9 mouse cellular contexts compared by ENCODE assay signal in genomic region chr13:28417431-28417928, GRCm38 (mm10).
DNase-seq lines count a peak whose midpoint lies in the region; ATAC-seq and TF ChIP-seq lines count a peak whose summit lies in the region.
"Had no signal": no experiment of that assay in that cellular context is flagged by ENCODE, and none has a peak within 500 bp of the region (broad histone marks: within the 10 kb centered on the region; RNA-seq: fewer than 3 reads in every experiment).

No protein-coding gene starts in this region.

- H3K4me2 ChIP-seq in kidney, embryonic 16.5 days (replicated peaks; ENCODE audit: low read depth, low read length), result peak overlapping the region; percentile 53
- peak overlapping the region; percentile 41 for H3K4me2 ChIP-seq in limb, embryonic 15.5 days
- H3K4me2 ChIP-seq in midbrain, postnatal 0 days (ENCODE audit: low read depth, low read length, poor library complexity, severe bottlenecking), result peak overlapping the region; percentile 68

- H3K27ac ChIP-seq in kidney, embryonic 16.5 days (ENCODE audit: low read length), result peak overlapping the region; percentile 97
- H3K27ac ChIP-seq in limb, embryonic 15.5 days, result peak overlapping the region; percentile 94
- peak overlapping the region; percentile 92 for H3K27ac ChIP-seq in midbrain, postnatal 0 days (ENCODE audit: low read depth, low read length)

- H3K9ac ChIP-seq in kidney, embryonic 16.5 days (replicated peaks; ENCODE audit: low read length), result peak overlapping the region; percentile 61
- no peak overlapping the region for H3K9ac ChIP-seq in limb, embryonic 15.5 days
- peak overlapping the region; percentile 75 for H3K9ac ChIP-seq in midbrain, postnatal 0 days (replicated peaks; ENCODE audit: low read length, poor library complexity, severe bottlenecking)

- H3K4me3 ChIP-seq in kidney, embryonic 16.5 days (ENCODE audit: low read length), result peak overlapping the region; percentile 33
- peak overlapping the region; percentile 28 for H3K4me3 ChIP-seq in limb, embryonic 15.5 days
- peak overlapping the region; percentile 41 for H3K4me3 ChIP-seq in midbrain, postnatal 0 days (ENCODE audit: low read depth, low read length)

- H3K27me3 ChIP-seq in kidney, embryonic 16.5 days (ENCODE audit: insufficient read depth, low read length), result no peaks in the 10 kb centered on the region
- H3K27me3 ChIP-seq in limb, embryonic 15.5 days, result no peaks in the 10 kb centered on the region
- no peaks in the 10 kb centered on the region for H3K27me3 ChIP-seq in midbrain, postnatal 0 days (ENCODE audit: insufficient read depth, low read length)
- H3K27me3 ChIP-seq: CH12.LX had no signal

- H3K36me3 ChIP-seq in kidney, embryonic 16.5 days (ENCODE audit: insufficient read depth, low read length), result no peaks in the 10 kb centered on the region
- H3K36me3 ChIP-seq in limb, embryonic 15.5 days, result no peaks in the 10 kb centered on the region
- H3K36me3 ChIP-seq in midbrain, postnatal 0 days (ENCODE audit: insufficient read depth, low read length), result no peaks in the 10 kb centered on the region

- peak; percentile 11 for DNase-seq in cerebellum, adult 11 months
- DNase-seq in embryo, embryonic 11 days, result peak; percentile 50
- DNase-seq in heart, adult 9 months (ENCODE audit: low spot score in 2 of 2), result peak; percentile 21 to 47
- DNase-seq in midbrain, postnatal 0 days (ENCODE audit: low spot score), result peak; percentile 74
- peak; percentile 84 for DNase-seq in thymus, postnatal 0 days (ENCODE audit: low spot score)

- no peak; the same call in none of the 2 replicates for TF ChIP-seq CTCF in midbrain, postnatal 0 days (IDR thresholded peaks at IDR 0.05)

- H3K4me1 ChIP-seq in kidney, embryonic 16.5 days (ENCODE audit: insufficient read depth, low read length), result peaks cover 42% of the 10 kb centered on the region
- H3K4me1 ChIP-seq in limb, embryonic 15.5 days, result peaks cover 44% of the 10 kb centered on the region
- H3K4me1 ChIP-seq in midbrain, postnatal 0 days (ENCODE audit: insufficient read depth, low read length), result no peaks in the 10 kb centered on the region; the same call in none of the 2 replicates

- no peaks in the 10 kb centered on the region for H3K9me3 ChIP-seq in kidney, embryonic 16.5 days (ENCODE audit: low read length)
- H3K9me3 ChIP-seq in limb, embryonic 15.5 days, result no peaks in the 10 kb centered on the region
- H3K9me3 ChIP-seq in midbrain, postnatal 0 days (ENCODE audit: low read length), result no peaks in the 10 kb centered on the region

- 6% methylated on average over 7 of the region's 7 CpGs for WGBS in kidney, embryonic 16.5 days
- WGBS in limb, embryonic 15.5 days, result 2% methylated on average over 7 of the region's 7 CpGs
- WGBS in midbrain, postnatal 0 days, result 0% methylated on average over 7 of the region's 7 CpGs

- no peak for ATAC-seq in cerebellum, adult (ENCODE audit: insufficient number of reproducible peaks, low FRiP score, low TSS enrichment)
- ATAC-seq in kidney, embryonic 16.5 days (ENCODE audit: low FRiP score, low TSS enrichment), result peak; percentile 66
- peak; percentile 44; the same call in 1 of the 2 replicates for ATAC-seq in limb, embryonic 15.5 days (ENCODE audit: insufficient number of reproducible peaks, low FRiP score, low TSS enrichment, low read depth)
- peak; percentile 42 for ATAC-seq in midbrain, postnatal 0 days (ENCODE audit: low FRiP score)

Comparison
In these comparisons a context has a peak if more than half of its experiments do, and no peak if none do; other contexts are left out.
1. DNase-seq: peak in every context shown above with its lines; median percentile 84 in thymus, postnatal 0 days; 74 in midbrain, postnatal 0 days; 50 in embryo, embryonic 11 days; 34 in heart, adult 9 months; 11 in cerebellum, adult 11 months.